Mouse (Mus musculus): ENCODE data around the gene Sall4. TPM values are rescaled to one million over a fixed set of nuclear protein-coding genes. Genes with fewer than 3 reads are reported as not detected.
"Not testable (repeated sequence)": the region's sequence is repeated elsewhere in the genome, so short reads cannot be mapped to it uniquely, and the experiment has no call there.

Sall4 gene
- total RNA-seq, 4 experiments from 2014 or later, result 1.3 to 2.6 (median 2.3) TPM

DNA sequence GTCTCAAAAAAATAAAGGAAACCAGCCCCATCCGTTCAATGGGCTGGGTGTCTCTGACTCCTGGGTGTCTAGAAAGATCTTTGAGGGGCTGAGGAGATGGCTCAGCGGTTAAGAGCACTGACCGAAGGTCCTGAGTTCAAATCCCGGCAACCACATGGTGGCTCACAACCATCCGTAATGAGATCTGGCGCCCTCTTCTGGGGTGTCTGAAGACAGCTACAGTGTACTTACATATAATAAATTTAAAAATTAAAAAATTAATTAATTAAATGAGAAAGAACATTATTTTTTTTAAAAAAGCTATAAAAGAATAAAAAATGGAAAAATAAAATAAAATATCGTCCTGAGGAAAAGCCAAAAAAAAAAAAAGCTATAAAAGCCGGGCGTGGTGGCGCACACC is 23.3 kb downstream of the Sall4 start:
- DNase-seq (ENCODE audit: low spot score), result not testable (repeated sequence)

DNA sequence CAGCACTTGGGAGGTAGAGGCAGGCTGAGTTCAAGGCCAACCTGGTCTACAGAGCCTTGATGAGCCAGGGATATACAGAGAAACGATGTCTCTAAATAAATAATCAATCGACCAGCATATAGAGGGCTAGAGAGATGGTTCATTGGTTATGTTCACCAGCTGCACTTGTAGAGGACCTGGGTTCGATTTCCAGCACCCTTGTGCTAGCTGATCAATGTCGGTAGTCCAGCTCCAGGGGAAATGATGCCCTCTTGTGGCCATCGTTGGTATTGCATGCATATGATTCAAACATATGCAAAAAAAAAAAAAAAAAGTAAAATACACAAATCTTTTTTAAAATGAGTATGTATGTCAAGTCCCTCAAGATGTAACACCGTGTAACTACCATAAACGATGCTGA is 25.1 kb downstream of the Sall4 start:
- peak; percentile 44 for DNase-seq (ENCODE audit: low spot score)

DNA sequence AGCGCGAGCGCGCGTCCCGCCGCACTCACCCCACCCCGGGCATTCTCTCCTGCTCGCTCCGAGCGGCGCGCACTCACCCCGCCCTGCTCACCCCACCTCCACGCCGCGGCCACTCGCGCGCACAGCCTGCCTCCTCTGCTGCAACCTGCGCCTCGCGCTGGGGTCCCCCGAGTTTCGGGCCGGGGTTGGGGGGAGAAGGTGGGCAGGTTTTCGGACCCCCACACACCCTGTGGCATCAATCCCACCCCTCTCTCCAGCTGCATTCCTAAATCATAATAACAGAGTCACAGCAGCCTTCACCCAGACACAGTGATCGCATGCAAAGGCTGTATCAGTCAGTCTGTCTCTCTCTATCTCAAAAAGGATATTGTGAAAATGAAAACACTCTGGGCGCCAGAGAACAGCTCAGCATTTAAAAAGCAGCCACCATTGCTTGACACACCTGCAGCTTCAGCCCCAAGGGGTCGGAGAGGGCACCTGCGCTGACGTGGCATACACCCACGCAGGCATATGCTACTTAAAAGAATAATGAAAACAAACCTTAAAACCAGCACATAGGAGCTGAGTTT is 25.6 kb downstream of the Sall4 start, which contains the start of gene Atp9a:
Atp9a (minus strand) TSS at position 351 of the 569 bp plus-strand sequence.
- peak; percentile 25 for DNase-seq (ENCODE audit: low spot score)

DNA sequence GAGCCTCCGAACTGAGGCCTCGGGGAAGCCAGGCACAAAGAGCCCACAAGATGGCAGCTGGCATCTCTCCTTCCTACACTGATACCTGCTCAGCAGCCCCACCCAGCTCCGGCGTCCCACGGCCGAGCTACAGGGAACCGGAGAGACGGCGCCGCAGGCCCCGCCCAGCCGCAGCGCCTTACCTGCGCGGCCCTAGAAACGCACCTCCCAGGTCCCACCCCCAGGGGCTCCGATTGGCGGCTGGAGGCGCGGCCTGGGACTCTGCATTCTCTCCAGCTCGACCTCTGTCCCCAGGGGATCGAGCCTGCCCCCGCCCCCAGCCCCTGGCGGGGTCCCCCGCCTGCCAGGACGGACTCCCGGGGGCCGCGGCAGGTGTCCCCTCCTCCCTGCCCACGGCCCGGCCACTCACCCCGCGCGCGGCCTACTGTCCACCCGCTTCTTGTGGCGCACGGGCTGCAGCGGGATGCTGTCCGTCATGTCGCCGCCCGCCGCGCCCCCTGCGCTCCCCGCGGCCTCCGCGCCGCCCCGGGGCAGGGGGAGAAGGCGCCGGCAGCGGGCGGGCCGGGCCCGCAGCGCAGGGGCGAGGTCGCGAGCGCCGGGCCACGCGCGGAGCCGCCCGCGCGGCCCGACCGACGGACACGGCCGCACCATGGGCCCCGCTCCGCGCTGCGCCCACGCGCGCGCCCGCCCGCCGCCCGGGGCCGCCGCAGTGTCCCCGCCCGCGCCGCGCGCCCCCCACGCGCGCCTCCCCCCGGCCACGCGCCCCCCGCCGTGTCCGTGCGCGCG is 26.3 kb downstream of the Sall4 start:
- peak; percentile 33 for DNase-seq (ENCODE audit: low spot score)

DNA sequence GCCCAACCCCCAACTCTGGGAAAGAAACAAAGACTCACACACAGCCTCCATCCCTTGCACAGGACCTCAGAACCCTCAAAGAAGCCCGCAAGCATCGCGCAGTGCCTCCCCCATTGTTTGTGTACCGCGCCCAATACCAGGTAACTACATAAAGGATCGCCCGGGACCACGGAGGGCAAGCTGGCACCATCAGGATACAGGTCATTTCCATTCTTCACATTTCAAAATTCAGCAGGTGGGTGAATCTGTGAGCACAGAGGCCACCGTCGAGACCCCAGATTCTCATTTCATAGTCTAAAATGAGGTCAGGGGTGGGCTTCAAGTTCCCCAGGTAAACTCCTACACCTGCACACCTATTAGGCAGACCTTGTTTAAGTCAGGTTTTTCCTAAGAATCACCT is 27.2 kb downstream of the Sall4 start:
- DNase-seq (ENCODE audit: low spot score), result no peak

DNA sequence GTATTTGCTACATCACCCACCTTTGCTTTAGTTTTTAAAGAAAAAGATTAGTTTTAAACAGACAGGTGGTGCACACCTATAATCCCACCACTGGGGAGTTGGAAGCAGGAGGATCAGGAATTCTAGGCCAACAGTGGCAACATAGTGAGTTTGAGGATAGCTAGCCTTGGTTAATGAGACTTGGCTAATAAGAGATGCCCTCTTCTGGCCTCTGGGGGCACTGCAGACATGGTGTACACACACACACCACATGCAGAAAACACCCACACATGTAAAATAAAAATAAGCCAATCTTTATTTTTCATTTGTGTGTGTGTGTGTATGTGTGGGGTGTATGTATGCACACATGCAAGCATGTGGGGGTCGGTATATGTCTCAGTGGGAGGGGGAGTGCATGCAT is 28.9 kb downstream of the Sall4 start:
- no peak for DNase-seq (ENCODE audit: low spot score)

- DNase-seq (ENCODE audit: low spot score), result peak; percentile 58
Observed at GRCm38 (mm10) chr2:168737878-168738277, 29.9 kb downstream of the Sall4 start.

DNA sequence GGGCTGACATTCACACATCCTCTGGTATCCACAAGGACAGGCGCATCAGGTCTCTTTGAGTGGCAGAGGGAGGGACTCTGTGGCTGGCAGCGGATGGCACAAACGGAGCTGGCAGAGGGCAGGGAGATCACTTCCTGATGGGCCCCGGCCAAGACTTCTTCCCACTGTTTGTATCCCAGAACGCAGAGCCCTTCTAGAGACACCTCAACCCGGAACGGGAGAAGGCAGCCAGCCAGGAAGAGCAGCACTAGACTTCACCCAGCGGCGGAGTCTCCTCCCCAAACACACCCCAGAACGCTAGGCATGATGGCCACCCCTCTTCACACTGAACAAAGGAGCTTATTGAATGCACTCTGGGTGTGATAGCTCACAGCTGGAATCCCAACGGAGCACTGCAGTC is 33.7 kb downstream of the Sall4 start:
- peak; percentile 23 for DNase-seq (ENCODE audit: low spot score)

DNA sequence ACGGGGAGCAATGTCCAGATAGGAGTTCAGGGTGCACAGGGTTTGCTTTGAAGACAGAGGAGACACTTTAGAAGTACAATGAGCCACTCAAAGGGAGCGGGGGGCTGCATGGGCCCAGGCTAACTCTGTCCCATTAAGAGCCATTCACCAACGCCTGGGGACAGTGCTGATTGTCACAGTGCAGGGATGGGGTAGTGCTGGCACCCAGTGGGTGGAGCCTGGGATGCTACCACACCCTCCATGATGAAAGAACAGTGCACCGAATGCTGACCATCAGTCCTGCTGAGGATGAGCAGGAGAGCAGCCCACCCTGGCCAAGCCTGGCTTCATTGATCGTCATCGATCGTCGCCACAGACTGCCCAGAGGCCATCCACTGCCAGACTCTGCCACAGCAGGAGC is 36.5 kb downstream of the Sall4 start:
- no peak for DNase-seq (ENCODE audit: low spot score)

- DNase-seq (ENCODE audit: low spot score), result no peak
Observed at GRCm38 (mm10) chr2:168729736-168730135, 38.0 kb downstream of the Sall4 start.

DNA sequence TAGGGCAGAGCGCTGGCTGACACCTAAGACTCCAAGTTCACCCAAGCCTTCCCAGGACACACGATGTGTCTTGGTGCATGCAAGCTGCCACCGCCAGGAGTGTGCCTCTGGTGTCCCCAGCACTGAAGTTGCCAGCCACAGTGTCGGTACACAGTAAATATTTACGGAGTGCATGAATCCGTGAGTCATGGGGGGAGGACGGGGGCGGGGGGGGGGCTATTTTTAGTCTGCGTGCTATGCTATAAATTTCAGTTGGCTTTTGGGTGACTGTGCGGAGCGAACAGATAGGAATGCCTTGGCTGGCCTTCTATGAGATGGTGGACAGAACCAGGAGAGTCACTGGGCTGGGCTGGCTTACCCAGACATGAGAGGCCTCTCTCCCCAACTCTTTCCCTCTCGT is 39.7 kb downstream of the Sall4 start:
- peak; percentile 31 for DNase-seq (ENCODE audit: low spot score)

- DNase-seq (ENCODE audit: low spot score), result no peak
Observed at GRCm38 (mm10) chr2:168726007-168726406, 41.7 kb downstream of the Sall4 start.

DNA sequence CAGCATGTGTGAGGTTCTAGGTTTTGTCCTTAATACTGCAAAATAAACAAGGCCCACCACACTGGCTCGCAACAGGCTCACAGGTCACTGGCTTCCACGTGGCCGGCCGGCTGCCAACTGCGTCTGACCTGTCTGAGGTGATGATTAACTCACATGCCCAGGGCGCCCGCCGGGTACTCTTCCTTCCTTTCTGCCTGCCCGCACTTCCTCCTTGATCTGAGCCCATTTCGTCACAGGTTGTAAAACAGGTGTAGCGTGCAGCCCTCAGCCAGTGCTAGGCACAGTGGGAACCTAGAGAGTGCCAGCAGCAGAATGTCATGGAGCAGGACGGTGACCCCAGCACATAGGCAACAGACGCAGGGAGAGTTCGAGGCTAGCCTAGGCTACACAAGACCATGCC is 46.4 kb downstream of the Sall4 start:
- DNase-seq (ENCODE audit: low spot score), result no peak

DNA sequence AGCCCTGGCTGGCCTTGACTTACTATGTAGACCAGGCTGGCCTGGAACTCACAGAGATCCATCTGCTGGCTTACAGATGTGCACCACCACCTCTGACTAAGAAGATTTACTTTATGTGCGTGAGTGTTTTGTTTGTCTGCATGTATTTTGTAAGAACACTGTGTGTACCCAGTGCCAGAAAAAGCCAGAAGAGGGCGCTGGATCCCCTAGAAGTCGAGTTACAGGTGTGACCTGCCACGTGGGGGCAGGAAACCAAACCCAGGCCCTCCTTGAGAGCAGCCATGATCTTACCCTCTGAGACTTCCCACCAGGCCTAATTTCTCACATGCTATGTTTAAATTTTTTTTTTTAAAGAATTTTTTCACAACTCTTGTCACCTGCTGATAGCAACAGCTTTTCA is 48.0 kb downstream of the Sall4 start:
- no peak for DNase-seq (ENCODE audit: low spot score)

DNA sequence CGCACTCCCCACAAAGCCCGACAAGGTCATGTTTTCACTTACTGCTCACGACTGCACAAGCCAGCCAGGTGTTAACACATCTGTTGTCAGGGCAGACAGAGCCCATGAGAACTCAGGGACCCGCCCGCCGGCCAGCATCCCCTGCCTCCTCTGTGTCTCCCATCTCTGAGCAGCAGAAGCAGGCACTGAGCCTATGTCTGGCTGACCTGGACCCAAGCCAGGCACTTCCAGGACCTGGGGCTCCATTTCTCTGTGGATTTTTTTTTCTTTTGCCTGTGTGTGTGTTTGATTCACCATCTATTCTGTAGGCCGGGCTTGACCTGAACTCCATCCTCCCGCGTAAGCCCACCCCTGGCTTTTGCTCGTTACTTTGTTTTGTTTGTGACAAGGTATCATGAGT is 49.0 kb downstream of the Sall4 start:
- no peak for DNase-seq (ENCODE audit: low spot score)

DNA sequence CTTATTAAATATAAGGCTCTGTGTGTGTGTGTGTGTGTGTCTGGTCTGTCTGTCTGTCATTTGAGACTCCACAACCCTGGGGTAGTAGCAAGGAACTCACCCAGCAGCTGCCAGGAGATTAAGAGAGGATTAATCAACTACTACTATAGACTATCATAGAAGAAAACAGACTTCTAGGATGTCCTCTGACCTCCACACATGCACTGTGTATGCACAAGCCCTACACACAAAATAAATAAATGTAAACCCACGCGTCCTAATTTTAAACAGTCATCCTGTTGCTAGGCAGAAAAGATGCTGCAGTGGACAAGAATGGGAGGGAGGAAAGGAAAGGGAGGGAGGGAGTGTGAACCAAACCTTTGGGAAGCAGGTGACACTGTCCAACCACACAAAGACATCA is 49.5 kb downstream of the Sall4 start:
- no peak for DNase-seq (ENCODE audit: low spot score)

DNA sequence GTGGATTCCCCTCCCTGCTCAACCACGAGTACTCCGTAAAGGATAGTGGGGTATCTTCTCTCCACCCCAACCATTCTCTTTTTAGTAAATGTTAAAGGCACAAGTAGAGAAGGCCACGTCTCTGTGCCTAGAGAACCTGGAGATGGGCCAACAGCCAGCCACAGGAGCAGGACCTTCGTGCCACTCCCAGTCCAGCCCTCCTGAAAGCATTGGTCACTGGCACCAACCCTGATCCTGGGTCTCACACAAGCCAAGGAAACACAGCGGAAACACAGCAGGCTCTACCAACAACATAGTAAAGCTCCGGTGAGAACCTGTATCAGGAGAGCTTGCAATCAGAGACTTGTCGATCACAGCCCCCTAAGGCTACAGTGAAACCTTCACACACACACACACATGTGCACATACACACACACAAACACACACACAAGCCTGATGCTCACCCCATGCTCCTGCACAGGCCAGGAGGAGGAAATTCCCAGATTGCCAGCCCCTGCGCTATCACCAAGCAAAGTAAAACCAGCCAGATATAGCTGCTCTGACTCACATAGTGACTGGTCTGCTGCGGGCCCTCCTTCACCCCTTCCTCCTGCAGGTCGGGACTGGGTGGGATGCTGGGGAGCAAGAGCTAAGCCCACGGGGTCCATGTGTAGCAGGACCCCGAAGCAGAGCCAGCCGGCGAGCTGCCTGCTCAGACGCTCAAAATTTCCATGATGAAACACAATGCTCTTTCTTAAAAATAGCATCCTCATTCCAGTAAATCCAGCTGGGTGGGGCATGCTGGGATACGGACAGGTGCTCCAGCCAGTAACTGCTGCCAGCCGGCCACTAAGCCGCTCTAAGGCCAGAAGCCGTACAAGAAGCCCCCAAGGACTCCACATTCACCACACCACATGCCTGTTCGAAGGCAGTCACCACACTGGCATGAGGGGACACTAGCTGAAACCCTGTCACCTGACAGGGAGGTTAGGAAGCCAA is 55.3 kb downstream of the Sall4 start:
- DNase-seq (ENCODE audit: low spot score), result no peak

GRCm38 (mm10) chr2:168710979-168711378 is 56.8 kb downstream of the Sall4 start:
- no peak for DNase-seq (ENCODE audit: low spot score)

GRCm38 (mm10) chr2:168707766-168708165 is 60.0 kb downstream of the Sall4 start:
- DNase-seq (ENCODE audit: low spot score), result no peak

DNA sequence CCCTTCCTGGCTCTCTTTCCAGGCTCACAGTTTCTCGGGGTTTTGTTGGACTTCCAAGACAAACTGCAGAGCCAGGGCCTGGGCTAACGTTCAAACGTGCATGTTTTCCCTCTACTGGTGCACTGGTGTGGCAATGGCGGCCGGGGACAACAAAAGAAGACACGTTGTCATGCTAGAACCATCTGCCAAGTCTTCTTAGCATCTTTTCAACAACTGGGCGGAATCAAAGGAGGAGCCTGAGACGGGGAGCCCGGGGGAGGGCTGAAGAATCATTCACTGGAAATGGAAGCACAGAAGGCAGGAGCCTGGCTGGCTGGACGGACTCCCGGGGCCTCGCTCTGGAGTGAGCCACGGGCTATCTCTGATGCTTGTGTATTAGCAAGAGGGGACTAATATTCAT is 65.5 kb downstream of the Sall4 start:
- DNase-seq (ENCODE audit: low spot score), result no peak
